Mouse (Mus musculus) olfactory bulb, adult 2 months (tissue): ENCODE measurements around the gene Pi4k2a.
A peak's percentile ranks its signal among the peaks of the same experiment; 100 is the strongest.

Experiments used
- CTCF ChIP-seq: fragments of 200-500 bp; IDR thresholded peaks from 2 replicates; pipeline ENCODE4 v1.5.1; 2012; ENCODE audit warnings: low read depth, mild to moderate bottlenecking, low read length, moderate library complexity; ENCODE audit not compliant: insufficient read depth
- POLR2A ChIP-seq: fragments of 200-500 bp; IDR thresholded peaks from 2 replicates; pipeline ENCODE4 v1.6.1; 2012; ENCODE audit warnings: mild to moderate bottlenecking, low read depth, low read length, moderate library complexity; ENCODE audit not compliant: insufficient read depth

DNA sequence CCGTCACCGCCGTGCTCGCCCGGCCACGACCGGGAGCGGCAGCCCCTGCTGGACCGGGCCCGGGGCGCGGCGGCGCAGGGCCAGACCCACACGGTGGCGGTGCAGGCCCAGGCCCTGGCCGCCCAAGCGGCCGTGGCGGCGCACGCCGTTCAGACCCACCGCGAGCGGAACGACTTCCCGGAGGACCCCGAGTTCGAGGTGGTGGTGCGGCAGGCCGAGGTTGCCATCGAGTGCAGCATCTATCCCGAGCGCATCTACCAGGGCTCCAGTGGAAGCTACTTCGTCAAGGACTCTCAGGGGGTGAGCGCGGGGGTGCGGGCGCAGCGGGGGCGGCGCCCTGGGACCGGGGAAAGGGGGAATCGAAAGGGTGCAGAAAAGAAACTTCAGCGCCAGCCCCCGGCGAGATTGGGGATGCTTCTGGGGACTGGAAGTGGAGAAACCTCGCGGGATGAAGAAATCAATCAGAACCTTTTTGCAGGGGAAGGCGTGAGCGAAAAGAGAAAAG lies 419 bp downstream of the Pi4k2a start:
- TF ChIP-seq CTCF (peak; percentile 24; the same call in 1 of the 2 replicates), POLR2A (no peak)
